Mouse (Mus musculus) frontal cortex, postnatal 14 days (tissue): ENCODE data around the gene Gk2.

Experiments
- DNase-seq, 2 experiments: peaks; one replicate each; pipeline ENCODE4 v3.0.0; 2022; ENCODE audit warnings: low spot score in 2 of 2

Gene Gk2

DNA sequence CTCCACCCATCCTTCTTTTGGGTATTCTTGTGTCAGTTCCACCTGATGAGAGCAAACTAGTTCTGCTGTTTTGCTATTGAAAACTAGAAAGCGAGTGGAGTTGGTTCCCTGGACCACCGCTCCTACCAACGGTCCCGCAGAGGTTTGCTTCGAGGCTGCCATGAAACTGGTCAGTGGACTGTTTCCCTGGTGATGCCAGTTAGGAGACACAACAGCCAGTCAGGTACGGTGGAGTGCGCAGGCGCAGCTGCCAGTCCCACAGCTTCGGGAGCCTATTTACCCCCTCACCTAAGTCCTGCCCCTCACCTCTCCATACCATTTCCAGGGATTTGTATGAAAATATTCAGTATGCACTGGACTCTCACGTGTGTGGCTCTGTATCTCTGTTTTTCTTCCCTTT is at the start of gene Gk2:
Gene Gk2, minus strand, starts transcription at position 206 of the 400 bp plus-strand sequence.
- no peak for DNase-seq

DNA sequence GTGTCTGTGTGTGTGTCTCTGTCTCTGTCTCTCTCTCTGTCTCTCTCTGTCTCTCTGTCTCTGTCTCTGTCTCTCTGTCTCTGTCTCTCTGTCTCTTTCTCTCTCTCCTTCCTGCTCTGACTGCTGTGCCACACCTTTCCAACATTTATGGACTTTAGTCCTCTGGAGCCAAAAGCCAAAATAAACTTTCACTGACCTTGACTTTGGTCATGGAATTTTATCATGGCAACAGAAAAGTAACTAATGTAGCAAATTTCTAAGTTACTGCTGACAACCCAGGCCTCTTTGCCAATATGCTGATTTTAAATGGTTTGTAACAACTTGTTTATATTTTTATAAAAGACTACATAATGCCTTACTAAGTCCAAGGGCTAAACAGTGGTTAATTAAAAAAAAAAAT is 41.2 kb upstream of the Gk2 start:
- no peak for DNase-seq

DNA sequence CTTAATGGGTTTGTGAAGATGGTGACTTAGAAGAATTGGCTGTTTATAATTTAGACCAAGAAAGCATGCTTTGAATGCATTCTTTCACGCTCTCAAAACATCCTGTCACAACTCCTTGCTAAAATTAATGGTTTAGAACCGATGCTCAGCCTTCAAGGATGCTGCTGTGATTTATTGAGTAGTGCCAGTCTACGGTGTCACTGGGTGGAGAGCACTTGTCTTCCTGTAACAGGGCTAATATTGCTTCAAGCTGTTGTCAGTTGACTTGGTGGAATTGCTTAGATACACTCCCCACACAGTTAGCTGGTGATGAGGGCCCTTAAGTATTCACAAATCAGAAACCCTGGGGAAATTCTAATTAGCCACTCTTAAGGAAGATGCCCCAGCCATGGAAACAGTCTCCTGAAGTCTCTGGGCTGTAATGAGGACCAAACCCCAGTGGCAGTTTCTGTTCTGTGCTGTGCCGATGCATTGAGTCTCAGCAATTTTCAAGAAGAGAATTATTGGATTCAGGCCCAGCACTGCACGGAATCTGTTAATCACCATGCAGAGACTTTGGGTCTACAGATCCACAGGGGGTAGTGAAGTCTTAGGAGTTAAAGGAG is 38.8 kb upstream of the Gk2 start:
- no peak for DNase-seq

DNA sequence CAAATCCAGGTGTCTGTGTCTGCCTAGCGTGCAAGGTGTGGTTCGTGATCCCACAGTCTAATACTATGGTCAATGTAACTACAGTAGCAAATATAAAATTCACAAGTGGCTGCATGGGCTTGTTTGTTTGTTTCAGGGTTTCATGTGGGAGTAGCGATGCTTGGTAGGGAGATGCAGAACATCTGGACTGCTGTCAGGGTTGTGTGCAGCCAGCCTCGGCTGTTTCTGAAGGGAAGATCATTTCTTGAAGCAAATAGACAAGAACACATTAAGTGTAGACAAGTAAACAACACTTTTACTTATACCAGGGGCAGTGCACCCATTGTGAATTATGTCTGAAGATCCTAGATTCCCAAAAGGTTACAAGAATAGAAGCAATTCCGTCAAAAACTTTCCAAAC is 36.6 kb upstream of the Gk2 start:
- no peak for DNase-seq

DNA sequence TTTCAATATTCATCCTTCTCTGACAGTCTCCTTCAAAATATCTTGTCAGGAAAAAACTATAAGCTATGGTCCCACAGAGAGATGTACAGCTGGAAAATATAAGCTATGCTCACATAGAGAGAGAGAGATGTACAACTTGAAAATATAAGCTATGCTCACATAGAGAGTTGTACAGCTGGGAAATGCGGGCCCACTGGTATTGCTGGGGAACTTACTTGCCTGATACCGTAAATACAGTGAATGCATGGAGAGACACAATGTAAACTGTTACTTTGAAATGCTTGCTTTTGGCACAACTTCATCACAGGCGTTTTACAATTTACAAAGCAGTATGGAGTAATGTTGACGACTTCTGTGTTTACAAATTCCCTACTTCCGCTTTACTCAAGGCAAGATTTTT is 29.3 kb upstream of the Gk2 start:
- DNase-seq, result no peak

DNA sequence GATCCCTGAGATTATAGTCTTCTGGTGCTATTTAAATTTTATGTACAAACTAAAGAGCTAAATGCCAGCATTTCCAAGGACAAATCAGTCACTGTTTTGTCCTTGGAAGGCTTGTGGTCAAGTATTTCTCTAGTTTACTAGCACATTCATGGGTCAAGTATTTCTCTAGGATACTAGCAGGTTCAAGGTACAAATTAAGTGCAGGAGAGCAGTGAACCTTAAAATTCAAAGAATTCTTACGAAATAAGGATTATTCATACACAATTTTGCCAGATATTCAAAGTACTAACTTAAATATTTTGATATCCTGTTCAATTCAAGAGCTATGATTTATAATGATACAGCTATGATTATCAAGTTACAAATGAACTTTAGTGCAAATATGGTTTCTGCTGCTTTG is 23.2 kb upstream of the Gk2 start:
- no peak for DNase-seq

DNA sequence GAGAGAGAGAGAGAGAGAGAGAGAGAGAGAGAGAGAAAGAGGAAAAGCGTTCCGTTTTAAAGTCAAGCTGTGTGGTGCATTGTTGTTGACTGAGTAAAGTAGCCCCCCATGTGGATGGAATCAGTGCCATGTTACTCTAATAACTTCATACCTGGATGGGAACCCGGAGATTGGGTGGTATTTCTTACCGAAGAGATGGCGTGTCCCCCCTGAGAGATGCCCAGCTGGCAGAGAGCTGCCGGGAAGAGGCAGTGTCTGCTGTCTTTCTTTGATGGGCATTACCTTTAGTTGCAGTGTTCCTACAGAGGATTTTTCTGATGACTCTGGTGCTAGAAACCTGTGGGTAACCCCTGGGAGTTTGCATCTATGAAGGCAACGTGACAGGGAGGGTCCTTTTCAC is 10.4 kb upstream of the Gk2 start:
- DNase-seq, result no peak

DNA sequence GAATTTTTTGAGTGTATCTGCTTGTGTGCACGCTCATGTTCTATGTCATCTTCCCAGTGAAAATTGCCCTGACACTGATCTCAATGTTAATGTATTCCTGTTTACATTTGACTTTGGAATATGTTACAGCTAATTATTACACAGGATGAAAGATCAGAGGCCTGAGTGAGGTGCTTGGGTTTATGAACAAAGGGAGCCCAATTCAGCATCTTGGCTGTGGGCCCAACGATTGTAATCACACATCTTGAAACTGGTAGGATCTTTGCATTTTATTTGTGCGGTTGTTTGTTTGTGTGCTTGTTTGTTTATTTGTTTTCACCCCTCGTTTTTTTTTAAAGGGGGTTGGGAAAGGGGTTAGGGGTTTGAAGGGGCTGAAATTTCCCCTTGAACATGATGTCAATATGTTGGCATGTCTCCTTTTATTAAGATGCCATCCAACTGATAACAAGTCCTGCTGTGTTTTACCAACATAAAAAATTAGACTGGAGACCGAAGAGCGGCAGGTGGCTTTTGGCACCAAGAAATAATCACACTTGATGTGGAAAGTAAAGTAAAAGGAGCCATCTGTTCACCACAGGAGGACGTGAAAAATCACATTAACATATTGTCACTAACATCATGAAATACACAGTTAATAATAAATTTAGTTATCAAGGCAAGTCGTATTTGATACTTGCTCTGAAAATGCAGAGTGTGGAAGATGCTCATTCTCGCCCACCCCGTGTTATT is 9.8 kb upstream of the Gk2 start:
- DNase-seq, result no peak

DNA sequence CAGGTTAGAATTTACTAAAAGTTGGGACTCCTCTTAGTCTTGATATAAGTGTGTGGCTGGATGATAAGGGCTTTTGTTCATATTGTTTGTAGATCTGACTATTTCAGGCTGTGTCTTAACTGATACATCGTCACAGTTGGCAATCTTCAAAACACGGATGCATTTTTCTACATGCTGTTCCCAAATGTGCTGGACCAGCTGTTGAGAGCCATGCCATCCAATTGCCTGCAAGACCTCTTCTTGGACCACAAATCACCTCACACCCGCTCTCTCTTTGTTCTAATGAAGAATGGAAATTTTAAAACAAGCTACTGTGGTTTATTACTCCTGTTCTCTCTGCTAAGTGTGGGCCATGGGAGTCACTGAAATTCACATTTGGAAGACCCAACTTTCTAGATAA is 9.1 kb upstream of the Gk2 start:
- DNase-seq, result no peak

DNA sequence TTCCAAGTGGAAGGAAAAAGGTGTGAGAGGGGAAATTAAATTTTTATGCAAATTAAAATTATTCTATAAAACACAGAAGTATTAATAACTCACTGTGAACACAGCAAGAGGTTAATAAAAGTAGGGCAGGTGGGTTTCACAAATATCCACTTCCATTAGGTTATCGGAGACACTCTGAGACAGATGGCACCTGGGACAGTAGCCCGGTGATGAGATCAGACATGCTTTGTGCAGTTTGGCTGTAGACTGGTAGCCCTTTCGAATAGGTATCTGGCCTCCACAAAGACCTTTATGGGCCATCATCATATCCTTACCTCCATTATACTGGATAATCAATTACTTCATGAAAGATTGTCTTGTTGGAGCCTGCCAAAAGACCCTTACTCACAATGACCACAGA is 6.0 kb upstream of the Gk2 start:
- no peak for DNase-seq

DNA sequence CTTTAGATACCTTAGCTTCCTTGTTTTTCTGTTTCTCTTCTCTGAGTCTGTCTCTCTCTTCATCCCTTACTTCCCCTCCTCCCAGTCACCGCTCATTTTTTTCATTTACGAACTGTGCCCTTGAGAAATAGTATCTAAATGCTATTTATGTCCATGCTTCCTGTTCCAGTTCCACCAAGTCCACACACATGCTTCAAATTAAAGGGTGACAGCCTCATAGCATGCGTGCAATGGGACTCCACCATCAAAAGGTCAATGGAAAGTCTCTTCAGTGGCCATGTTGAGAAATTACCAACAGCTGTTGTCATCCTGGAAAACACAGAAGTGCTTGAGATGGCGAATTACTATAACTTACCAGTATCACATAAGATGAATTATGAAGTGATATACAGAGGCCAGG is 5.4 kb downstream of the Gk2 start:
- DNase-seq, result no peak

DNA sequence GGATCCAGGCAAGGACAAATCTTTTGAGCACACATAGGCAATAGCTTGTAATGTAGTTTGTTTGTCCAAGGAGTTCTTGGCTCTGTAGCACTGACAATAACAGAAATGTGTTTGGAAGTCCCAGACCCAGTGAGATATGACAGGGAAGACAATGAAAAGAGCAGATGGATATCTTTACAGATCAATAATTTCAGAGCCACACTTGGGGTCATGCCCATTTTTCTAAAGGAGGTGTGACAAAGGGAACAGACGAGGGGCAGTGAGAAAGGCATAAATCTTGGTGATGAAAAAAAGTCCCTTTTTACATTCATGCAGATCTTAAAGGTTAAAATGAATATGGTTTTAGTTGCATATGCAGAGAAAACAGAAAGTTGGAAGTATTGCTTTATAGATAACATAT is 12.6 kb downstream of the Gk2 start:
- DNase-seq, result no peak

DNA sequence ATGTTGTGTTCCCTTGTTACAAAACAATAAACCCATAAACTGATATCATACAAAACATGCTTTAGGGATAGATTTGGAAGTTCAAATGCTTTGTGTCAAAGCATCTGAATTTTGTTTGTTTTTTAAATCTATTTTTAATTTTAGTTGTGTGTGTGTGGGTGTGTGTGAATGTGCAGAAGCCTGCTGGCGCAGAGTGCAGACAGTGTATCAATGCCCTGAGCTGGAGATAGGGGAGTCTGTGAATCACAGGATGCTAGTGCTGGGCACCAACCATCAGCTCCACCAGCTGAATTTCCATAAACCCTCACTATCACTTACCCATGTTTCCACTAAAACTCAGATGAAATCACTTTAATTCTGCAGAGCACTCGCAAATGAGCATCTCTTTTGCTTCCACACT is 24.3 kb downstream of the Gk2 start:
- no peak for DNase-seq

DNA sequence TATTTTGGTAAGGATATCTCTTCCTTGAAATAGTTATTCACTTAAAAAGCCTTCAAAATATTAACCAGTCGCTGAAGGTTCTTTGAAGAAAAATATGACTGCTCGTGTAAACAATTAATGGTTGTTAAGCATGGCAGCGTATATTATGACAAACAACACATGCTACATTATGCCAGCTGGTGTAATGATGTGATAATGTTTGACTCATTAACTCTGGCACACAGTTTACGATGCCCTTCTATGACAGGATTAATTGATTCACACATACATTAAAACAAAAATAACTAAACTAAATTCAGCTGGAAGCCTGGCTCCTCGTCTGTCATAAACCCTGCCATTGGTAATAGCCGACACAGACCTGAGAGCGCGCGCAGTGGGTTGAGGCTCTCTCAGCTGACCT is 26.8 kb downstream of the Gk2 start:
- DNase-seq, result no peak

DNA sequence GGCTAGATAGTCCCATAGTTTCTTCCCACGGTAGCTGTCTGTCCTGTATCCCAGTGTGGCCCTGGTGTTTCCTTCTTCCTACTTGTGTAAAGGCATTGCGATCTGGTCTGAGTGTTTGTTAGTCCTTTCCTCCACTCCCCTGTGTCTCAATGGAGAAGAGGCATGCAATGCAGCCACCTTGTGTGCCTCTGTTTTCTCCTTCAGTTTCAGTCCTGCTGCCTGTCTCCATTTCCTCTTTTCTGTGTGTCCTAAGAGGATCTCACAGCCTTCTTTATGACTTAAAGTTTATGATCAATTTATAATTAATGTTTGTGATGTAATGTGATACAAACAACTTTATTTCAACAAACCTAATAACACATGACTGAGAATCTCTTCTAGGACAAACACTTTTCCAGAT is 35.2 kb downstream of the Gk2 start:
- no peak for DNase-seq

DNA sequence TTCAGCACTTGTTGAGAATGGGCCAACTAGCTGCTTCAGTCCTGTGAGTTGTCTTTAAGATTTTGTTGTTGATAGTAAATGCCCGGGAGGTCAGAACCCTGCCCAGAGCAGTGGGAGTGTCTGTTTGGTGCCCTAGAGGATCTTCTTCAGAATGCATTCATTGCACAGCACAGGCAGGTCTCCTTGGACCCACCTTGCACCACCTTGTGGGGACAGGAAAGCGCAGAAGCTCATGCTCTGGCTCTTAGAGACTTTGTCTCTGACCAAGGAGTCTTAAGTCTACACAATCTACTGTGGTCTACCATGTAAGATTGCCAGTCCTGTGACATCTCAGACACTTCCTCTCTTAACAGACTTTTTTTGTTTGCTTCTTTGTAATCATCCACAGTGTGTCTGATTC is 39.6 kb downstream of the Gk2 start:
- DNase-seq, result no peak

DNA sequence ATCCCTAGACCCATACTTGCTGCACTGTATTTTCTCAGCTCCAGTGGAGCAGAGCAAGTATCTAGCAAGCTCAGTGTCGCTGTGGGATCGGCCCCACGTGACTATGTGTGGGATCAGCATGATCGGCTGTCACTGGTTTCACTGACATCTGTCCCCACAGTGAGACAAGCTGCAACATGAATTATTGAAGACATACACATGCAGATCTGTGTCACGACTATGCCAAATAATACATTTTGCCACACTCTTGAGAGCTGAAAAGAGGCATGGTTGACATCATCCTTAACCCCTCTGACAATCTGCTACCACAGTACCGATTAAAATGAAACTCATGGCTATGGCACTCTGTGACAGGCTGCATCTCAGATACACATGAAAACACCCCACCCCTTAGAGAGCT is 41.0 kb downstream of the Gk2 start:
- no peak for DNase-seq

DNA sequence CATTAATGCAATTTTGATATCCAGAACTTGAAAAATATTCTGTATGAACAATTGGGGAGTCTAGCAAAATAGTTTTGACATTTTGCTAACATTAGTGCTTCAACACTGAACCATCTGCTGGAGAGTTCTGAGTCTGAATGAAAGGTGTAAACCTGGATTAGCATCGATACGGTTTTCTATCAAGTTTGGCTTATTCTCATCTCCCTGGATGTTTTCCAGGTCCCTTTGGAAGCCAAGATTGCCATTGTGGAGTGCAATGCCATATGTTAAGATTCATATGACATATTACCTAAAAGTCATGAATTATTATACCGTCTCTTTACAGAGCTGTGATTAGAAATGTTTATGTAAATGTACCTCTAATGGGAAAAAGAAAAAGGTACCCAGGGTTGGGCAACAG is 43.1 kb downstream of the Gk2 start:
- no peak for DNase-seq

DNA sequence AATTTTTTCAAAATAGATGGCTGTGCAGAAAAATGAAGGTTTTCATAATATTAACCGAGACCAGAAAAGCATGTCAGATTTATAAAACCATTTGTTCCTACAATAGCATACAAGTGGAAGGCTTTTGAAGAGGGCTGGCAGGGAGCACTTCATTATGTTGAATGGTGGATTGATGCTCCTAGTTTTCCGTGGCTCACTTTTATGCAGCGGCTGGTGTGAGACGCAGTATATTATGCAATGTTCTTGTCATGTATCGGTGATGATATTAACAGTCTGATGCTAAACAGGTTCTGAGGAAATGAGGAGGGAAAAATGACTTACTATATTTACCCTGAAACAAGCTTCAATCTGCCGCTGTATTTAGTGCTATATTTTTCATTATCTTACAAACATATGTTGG is 46.6 kb downstream of the Gk2 start:
- no peak for DNase-seq

DNA sequence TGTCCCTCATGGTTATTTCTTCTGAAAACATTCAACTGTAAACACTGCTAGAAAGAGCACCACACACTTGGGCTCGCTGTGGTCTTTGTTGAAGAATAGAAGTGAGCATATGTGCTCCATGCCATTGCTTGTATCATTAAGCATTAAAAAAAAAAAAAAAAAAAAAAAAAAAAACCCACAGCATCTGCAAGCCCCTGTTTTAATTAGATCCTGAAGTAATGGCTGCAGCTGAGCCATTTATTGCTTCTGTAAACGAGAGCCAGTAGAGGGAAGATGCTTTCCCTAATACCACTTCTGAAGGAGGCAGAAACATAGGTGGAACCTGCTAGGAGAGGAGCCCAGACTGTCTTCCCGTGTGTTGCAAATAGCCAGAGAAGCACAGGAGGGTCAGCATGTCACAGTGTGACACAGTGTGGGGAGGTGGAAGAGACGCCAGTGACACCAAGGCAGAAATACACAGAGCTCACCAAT is 47.6 kb downstream of the Gk2 start:
- no peak for DNase-seq
